Mouse (Mus musculus) left cerebral cortex, adult 18-20 months (tissue): ENCODE results near the gene Rab9. TPM values are rescaled to one million over a fixed set of nuclear protein-coding genes. Genes with fewer than 3 reads are reported as not detected.
"Not testable (repeated sequence)": the region's sequence is repeated elsewhere in the genome, so short reads cannot be mapped to it uniquely, and the experiment has no call there.

Experiments used
- DNase-seq, 2 experiments: peaks; one replicate each; pipeline ENCODE4 v3.0.0; 2021 to 2022; ENCODE audit warnings: low spot score in 2 of 2, mixed read lengths in 1 of 2
- long read RNA-seq, 2 experiments: library from polyadenylated mRNA; stranded (forward); transcript quantifications; one replicate each; pipeline ENCODE4 v2.0.0; 2021
- total RNA-seq, 2 experiments: library from RNA; stranded (reverse); gene quantifications; 2 replicates each; pipeline ENCODE4 v1.2.3; 2021

Gene Rab9
- total RNA-seq: 10 to 100 TPM; 31.9 to 37.6 TPM
- long read RNA-seq, experiment 1, transcript Rab9-202 (3 exons, 1,447 nt): major isoform, 46 of 50 reads
- long read RNA-seq, experiment 1, partial matches to known transcripts: 0 of 50 reads
- long read RNA-seq, experiment 1, other reads (novel, unspliced or antisense): 4 of 50 reads
- long read RNA-seq, experiment 2, transcript Rab9-202 (3 exons, 1,447 nt): major isoform, 27 of 28 reads
- long read RNA-seq, experiment 2, partial matches to known transcripts: 0 of 28 reads
- long read RNA-seq, experiment 2, other reads (novel, unspliced or antisense): 1 of 28 reads

DNA sequence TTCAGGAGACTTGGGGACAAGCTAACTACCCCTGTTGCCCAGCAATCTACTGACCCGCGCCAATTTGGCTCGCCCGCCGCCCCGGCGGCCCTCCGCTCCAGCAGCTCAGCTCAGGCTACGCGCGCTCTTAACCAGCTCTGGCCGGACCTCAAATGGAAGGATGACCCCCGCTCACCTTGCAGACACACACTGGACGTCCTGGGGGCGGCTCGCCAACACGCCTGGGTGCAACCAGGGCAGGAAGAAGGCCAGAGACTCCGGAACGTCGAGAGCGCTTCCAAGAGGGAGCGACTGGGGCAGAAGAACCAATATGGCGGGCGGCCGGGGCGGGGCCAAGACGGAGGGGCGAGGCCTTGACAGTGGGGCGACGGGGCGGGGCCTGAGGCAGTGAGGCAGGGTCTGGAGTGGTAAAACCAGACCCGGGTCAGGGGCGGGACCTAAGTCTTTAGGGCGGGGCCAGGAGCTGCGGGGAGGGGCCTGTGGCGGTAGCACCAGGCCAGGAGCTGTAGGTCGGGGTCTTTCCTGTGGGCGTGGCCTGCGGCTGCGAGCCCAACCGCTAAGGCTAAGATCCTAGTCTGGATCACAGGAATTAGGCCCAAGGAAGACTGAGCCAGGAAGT is at the start of gene Rab9:
Rab9 (minus strand) TSS at position 503 of the 619 bp plus-strand sequence.
- DNase-seq: peak; percentile 82 to 89

DNA sequence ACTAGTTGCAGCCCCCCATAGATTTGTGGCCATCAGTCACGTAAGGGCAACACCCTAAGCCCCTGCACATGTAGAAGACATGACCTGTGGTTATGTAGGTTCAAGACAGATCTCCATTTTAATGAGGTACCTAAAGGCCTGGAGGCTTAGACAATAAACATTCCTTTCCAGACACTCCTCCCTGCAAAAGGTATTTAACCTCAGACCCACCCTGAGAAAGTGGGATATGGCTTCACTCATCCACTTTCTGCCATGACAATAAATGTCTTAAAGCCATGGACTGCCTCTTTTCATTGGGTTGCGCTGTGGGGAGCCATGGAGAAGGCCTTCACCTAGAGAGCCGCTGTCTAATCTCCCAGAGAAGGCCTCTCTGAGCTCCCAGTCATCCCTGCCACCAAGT is 48.5 kb upstream of the Rab9 start:
- no peak for DNase-seq

DNA sequence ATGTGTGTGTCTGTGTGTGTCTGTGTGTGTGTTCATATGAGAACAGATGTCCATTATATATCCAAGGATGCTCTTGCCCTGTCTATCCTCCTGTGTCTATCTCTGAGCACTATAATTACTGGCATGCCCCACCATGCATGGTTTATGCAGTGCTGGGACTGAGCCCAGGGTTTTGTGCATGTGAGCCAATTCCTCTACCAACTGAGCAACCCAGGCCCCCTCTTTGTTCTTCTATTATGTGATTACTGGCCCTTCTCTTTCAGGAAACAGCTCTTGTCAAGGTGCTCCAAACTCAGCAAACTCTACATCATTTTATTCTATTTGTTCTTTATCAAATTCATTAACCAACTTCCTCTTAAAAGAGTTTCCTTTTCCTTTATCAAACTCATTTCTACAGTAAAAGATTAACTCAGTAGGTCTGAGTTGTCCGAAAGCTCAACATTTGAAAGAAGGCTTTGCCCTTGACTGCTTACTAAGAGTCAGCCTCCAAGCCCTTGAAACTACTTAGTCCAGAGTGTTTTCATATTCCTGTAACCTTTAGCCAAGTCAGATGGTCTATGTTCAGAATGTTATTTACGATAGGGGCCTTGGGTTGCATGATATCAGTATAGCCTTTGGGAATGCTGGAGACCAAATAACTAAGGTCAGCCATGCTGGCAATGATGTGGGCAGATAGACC is 46.1 kb upstream of the Rab9 start:
- DNase-seq: no peak

DNA sequence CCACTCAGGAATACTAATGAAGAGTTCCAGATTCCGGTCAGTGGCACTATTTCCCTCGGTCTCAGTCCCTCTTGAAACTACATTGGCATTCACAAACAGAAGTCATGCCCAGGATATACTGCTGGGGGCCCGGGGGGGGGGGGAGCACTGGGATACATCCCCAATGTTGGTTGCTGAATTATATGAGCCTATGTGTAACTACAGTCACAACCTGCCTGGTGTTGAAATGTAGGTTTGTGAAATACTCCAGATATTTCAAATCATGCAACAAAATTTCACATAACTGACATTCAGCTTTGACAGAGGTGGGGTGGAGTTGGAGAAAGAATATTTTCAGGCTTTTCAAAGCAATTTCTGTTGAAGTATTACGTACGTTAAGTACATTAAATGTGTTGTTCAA is 41.1 kb upstream of the Rab9 start:
- no peak for DNase-seq

DNA sequence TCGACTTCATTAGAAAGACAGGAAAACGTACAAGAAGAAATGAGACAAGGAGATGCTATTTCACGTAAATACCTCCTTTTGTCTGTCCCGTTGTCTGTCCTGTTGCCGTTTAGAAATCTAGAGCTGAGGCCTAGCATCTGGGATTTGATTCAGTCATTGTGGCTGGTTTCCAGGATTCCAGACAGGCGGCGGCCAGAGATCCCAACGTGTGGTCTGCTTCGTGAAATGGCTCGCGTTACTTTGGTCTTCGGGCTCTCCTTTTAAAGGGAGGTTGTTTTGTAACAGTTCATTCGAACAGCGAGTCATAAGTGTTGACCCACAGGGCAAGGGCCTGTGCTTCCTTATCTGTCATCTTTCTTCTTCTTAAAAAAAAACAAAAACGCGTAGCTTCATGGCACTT is 38.7 kb upstream of the Rab9 start, which contains the start of gene Tceanc:
Tceanc (minus strand) TSS at position 223 of the 400 bp plus-strand sequence.
- no peak for DNase-seq

DNA sequence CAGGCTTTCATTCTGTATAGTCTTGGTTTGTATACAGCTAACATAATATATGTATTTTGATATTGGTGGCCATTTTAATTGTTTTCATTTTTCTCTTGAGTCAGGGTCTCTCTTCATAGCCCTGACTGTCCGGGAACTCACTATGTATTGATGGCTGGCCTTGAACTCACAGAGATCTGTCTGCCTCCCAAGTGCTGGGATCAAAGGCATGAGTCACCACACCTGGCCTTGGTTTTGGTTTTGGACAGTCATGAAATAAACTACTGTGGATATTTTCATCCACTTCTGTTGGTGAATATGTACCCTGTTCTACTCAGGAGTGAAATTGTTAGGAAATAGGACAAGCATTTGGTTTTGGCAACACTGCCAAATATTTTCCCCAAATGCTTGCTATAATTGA is 37.0 kb upstream of the Rab9 start:
- no peak for DNase-seq

DNA sequence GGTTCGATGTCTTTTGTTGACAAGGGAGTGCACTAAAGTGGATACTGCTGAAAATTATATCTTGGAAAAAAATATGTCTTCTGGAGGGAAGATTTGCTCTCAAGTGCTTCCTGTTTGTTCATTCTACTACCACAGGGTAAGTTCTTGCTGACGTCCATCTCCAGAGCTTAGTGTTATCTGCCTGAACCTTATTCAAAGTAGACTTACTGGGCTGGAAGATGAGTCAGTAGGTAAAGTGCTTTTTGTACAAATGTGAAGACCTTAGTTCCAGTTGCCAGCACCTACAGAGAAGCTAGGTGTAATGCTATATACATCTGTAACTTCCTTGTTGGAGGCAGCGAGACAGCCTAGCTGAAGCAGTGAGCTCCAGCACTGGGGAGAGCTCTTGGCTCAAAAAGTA is 36.3 kb upstream of the Rab9 start:
- no peak for DNase-seq

DNA sequence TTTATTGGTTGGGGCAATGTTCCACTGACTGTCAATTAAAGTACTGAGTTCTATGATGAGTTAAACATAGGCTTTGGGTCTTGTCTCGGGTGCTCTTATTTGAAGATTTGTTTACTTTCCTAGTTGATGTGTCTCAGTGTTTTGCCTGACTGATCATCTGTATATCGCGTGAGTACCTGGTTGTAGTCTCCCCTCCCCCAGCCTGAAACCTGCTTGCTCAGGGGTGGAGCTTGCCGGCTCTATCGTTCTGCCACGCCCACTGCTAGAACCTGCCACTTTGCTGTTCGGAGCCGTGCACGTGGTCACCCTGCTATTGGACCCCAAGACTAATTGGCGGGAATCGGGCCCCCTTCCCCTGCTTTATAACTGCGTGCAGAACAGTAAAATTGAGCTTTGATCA is 34.4 kb upstream of the Rab9 start:
- DNase-seq: not testable (repeated sequence)

DNA sequence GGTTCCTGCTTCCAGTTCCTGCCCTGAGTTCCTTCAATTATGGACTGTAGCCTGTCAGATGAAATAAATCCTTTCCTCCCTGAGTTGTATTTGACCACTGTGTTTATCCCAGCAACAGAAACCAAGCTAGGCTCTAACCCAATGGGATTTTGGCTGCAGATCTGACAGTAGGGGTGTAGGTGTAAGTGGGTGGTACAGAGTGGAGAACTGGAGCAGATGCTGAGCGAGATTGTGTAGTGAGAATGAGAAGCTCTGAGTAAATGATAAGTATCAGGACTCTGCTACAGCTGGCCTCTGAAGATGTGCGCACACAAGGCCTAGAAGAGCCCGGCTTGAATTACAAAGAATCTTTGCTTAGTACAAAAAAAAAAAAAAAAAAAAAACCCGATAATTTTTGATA is 32.4 kb upstream of the Rab9 start:
- DNase-seq: peak in 1 of 2 experiments; percentile 3

DNA sequence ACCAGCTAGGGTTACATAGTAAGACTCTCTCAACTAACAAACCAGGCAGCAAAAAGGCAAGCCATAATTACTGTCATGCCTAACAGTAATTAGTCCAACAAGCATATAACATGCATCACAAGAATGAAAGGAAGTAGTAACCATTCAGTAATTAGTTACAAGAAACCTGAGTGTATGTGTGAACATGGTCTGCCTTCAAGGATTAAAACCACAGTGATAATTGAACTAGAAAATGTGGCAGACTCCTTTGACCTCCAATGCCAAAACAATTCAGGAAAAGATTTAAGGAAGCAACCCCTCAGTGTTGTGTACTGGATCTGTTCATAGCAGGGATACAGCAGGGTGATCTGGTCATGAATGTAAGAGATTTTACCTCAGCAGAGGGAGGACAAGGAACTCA is 31.4 kb upstream of the Rab9 start:
- DNase-seq: no peak

DNA sequence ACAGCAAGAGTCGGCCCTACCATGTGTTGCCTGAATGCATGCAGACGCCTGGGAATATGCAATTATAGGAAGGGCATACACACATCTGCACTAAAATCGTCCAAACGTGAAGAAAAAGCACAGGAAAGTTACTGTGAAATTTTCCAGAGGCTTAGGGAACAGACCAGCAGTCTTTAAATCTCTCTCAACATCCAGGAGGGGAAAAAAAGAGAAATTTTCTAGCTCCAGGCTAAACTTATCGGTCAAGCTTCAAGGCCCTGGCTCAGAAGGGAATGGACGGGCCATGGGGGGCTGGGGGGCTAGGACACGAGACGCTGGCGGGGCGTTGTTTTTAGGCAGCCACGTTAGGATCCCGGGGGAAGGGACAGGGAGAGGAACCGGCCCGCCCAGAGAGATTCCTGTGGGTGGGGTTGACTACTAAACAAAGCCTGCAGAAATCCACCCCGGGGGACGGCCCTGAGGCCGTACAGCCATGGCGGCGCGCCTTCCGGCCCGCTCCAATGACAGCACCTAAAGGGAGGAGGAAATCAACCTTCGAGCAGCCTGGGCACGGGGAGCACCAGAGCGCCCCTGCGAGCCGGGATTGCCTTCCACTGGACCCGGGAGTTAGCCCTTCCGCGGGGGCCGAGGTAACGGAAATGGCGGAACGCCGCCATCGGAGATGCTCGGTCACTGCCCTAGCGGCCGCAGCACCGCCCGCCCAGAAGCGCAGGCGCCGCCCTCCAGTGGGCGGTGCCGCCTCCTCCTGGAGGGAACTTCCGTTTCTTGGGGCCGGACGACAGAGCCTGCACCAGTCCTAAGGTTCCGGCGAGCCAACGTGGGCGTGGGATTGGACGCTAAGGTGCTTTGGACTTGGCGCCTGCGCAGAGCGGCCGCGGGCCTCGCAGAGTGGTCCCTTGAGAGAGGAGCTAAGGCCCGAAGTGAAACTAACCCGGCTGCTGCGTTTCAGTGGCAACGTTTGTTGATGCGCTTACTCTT is 30.4 kb upstream of the Rab9 start:
- DNase-seq: peak; percentile 83 to 87

DNA sequence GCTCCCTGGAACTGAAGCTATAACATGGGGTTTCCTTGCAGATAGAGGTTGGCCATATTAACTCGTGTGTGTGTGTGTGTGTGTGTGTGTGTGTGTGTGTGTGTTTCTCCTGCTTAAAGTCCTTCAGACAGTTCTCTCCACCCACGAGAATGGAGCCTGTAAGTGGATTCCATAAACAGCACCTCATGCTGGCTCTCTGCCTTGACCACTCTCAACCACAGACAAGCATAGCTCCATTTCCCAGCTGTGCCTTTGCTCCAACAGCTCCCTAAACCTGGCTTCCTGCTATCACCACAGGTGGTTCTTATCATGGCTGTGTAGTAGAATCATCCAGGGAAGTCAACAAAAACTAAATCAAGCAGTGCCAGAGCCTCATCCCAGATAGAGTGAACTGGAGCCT is 24.8 kb upstream of the Rab9 start:
- DNase-seq: no peak

DNA sequence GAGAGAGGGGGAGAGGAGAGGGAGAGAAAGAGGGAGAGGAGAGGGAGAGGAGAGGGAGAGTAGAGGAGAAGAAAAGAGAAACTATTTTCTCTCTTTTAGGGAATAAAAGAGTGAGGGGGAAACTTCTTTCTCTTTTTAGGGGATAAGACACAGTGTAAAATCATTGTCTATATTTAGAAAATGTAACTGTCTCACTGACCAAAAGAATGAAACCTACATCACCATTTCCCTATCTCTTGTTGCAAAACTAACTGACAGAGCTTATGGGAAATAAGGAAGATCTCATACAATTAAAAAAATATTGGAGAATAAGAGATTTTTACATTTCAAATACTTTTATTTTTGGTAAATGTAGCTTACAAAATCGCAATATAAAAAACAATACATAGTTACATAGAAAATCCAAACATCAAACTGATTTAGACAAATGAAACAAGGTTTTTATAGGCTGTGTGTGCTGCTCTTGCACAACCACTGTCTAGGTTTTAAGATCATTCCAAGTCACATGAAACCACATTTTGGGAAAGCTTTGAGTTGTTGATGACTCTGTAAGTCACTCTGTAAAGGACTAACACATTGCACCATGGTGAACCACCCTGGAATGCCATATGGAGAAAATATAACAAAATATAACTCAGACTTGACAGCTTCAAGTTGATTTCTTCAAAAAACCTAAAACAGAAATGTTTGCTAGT is 20.0 kb upstream of the Rab9 start:
- no peak for DNase-seq

DNA sequence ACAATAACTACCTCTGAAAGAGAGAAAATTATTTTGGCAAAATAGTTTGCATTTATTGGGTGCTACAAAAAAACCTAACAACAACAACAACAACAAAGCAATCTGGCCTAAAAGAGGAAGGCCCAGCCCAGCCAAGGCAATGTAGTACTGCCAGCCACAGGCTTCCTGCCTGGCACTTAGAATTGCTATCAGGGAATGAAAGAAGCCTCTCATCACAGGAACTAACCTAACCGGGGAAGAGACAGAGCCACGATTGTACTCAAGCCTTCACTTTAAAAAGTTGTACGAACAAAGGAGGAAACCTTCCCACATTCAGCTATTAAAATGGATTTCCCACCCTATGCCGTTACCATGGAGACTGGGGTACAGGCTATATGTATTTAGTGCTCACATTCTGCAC is 18.1 kb upstream of the Rab9 start:
- no peak for DNase-seq

DNA sequence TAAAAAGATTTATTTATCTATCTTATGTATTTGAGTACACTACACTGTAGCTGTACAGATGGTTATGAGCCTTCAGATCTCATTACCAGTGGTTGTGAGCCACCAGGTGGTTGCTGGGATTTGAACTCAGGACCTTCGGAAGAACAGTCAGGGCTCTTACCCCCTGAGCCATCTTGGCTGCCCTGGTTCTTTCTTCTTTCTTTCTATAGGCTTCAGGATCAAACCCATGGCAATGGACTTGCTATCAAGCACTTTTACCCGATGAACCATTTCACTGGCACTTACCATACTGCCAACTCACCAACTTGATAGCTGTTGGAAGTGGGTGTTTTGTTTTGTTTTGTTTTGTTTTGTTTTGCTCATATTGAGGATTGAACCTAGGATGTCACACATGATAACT is 15.4 kb upstream of the Rab9 start:
- no peak for DNase-seq

DNA sequence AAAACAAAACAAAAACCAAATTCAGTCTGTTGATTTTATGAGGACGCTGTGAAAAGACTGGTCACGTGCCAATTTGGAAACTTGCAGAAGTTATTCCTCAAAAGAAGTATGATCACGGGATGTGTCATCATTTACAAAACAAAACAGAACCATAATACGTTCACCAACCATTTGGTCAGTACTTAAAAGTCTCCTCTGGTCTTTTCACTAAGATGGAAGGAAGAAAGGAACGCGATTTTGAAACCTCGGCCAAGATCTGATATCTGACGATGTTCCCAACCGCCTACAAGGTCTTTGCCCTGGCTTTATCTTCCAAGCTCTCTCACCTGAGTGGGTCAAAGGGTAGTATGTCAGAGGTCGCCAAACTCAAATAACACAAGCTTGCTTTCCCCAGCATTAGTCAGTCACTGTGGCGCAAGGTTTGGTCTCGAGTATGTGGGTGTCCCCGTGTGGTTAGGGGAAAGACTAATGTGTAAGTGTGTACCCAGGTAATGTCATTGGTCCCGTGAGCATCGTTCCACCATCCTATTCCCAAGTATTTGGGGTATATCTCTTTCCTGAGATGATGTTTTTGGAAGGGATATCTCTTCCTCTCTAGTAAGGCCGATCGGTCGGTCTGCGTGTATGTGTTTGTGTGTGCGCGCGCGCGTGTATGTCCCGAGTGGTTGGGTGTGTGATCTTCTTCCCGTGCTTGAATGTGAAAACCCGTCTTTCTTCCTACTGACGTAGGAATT is 869 bp downstream of the Rab9 start:
- DNase-seq: peak; percentile 3 to 13

DNA sequence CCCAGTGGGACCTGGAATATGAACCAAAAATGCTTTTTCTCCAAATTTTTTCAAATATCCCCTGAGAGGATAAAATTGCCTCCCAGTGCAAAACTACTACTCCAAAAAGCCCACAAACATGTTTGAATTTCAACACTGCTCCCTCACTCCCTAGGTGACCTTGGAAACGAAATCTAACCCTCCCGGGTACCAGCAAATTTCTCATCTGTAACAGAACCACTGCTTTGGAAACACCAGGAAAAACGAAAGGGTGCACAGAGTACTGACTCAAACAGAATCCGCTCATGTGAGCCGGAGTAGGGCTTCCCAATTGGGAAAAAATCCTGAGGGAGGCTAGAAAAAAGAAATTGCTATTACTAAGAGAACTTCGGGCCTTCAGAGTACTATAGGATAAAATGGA is 2.3 kb downstream of the Rab9 start:
- no peak for DNase-seq

DNA sequence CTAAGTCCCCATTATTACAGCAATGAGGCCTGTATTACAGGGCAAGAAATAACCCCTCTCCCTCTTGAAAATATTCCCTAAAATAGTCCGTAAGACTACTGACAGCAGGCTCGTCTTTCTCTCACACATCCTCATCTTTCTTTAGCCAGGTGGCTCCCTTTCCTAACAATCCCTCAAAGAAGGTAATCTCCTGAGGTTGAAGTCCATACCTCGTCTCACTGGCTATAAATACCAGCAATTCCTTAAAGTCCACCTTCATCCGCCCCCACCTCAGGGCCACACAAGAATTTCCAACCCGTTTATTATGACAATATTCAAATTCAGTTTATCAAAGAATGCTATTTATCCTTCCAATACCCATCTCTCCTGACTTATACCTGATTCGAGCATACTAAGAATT is 7.1 kb downstream of the Rab9 start:
- DNase-seq: no peak

DNA sequence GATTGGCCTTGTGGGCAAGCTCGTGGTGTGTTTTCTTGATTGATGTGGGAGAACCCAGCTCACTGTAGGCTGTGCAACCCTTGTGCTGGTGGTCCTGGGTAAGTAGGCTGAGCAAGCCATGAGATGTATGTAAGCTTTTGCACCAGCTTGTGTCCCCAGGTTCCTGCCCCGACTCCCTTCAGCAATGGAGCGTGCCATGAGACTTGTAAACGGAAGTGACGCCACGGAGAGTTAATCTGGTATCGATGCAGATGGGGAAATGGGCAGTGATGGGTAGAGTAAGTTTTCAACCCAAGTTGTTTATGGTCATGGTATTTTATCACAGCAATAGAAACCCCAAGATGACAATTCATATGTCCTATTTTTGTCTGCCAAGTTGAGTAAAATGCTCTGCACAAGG is 11.3 kb downstream of the Rab9 start:
- DNase-seq: no peak

DNA sequence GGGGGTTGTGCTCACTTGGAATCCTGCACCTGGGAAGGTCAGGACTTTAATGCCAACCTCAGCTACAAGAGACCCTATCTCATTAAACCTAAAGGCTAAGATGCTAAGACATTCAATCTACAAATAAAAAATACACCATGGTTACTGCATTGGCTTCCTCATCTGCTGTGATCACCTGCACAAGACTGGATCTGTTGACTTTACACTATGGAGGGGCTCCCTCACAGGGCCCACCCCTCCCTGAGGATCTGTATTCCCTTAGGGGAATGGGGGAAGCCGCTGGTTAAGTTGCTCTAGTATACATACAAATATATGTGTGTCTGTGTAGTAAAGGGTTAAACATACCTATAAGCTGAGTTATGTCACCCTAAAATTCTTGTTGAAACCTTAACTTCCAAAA is 24.1 kb downstream of the Rab9 start:
- no peak for DNase-seq
